Mouse (Mus musculus): Measurements from ENCODE around the gene Kctd12.

Gene Kctd12

DNA sequence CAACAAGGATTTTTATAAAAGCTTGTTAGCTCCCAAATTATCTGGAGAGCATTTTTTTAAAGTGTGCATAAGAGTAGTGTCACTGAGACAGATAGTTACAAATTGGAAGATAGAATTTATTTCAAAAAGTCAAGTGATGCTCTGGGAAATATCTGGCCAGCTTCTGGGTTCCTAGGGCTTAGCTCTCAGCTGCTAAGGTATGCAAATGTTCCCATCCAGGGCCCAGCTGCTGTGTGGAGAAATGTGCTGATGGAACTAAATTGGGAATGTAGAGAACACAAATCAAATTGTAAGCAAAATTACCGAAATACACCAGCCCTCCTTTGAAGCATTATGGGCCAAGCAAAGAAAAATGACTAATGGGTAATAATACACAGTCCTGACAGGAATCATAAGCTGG, 16.6 kb downstream of the Kctd12 start:
- no peak for DNase-seq (ENCODE audit: low read depth, low spot score)

DNA sequence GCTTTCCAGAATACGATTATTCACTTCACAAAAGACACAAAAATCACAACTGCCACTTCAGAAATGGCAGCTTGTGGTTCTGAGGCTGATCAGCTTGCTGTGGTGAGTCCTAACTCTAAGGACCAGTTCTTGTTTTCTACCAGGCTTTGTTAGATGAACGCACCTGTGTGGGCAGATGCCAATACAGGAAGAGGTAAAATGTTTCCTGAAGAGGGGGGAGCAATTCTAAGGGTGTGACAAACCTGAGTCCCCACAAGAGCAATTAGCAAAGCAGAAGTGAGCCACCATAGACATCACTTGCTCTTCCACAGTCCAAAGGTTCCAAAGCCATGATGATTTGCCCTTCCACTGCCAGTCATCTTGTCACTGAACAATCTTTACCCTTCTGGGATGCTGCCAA, 20.4 kb downstream of the Kctd12 start:
- no peak for DNase-seq (ENCODE audit: low read depth, low spot score)

DNA sequence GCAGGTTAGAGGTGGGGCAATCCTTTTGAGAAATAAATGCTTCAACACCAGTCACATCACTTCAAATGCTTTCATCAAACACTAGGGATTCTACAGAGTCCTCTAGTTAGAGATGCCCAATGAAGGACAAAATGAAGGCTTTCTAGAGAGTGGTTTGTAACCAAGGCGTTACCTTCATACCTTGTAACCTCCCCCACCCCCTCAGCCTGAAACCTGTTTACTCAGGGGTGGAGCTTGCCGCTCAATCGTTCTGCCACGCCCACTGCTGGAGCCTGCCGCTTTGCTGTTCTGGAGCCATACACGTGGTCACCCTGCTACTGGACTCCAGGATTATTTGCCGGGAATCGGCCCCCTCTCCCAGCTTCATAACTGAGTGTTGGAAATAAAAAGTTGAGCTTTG, 28.9 kb downstream of the Kctd12 start:
- DNase-seq (ENCODE audit: low read depth, low spot score): no peak

DNA sequence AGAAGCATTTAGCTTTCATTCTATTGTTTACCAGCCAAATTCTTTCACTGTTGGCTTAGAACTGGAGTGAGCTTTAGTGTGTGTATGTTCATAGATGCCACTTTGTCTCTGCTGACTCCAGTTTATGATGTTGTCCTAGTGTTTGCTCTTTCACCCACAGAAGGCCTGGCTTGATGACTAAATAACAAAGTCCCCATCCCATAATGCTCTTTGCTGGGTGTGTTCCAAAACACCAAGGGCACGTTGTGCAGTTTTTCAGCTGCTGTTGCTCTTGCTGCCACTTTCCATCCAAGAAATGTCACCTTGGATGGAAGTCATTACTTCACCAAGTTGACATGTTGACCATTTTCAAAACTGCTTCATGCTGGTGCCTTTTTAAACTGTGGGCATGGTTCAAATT, 30.5 kb downstream of the Kctd12 start:
- DNase-seq (ENCODE audit: low read depth, low spot score): no peak

DNA sequence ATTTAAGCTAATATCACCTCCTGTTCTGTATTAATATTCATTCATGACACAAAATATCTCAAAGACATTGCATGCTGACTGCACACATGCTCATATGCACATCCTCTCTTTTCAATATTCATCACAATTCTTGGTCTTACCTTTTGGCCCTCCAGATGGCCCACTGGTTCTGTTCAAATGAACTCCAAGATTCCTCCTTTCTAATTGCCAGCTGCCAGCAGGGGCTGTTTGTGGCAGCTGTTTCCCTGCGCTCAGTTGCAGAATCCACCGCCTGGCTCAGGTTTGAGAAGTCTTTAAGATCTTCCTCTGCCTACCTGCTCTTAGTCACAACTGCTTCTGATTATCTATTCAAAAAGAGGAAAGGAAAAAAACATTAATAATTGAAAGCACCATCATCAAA, 34.6 kb downstream of the Kctd12 start:
- DNase-seq (ENCODE audit: low read depth, low spot score): no peak

DNA sequence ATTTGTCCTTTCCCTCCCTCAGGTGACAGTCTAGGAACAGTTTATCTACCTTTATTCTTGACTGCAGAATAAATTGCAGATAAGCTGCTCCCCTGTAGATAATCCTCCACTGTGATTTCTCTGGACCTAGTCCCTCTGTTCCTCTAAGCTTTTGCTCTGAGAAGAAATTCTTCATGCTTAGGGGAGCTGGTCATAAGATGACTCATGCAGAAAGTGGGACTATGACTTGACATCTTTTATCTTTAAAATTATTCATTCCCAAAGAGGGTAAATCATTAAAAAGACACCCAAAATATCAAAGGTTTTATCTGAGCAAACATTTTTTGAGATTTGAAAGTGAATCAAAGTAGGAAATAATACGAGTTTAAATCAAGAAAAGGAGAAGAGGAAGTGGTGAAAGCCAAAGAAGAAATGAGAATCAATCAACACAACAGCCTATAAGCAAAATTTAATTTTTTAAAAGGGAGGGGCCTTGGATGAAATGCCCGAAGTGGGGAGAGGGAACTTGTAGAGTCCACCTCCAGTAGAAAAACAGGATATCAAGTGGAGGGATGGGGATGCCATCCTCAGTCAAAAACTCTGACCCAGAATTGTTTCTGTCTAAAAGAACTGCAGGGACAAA, 40.1 kb downstream of the Kctd12 start:
- no peak for DNase-seq (ENCODE audit: low read depth, low spot score)

DNA sequence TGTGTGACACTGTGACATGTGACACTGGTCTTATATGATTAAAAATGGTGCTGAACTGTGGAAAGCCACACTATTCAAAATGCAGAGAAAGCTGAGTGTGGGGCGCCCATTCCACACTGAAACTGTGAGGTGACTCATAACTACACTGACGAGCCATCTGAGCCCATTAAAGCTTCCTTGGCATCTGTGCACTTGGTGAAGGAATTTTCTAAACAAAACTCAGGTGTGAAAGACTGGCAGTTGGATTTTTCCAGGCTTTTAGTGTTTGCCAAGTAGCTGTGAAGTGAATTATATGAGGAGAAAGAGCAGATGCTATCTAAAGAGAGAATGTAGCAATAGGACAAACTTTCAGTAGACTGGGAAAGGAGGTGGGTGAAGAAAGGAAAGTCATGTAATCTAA, 47.6 kb downstream of the Kctd12 start:
- no peak for DNase-seq (ENCODE audit: low read depth, low spot score)

DNA sequence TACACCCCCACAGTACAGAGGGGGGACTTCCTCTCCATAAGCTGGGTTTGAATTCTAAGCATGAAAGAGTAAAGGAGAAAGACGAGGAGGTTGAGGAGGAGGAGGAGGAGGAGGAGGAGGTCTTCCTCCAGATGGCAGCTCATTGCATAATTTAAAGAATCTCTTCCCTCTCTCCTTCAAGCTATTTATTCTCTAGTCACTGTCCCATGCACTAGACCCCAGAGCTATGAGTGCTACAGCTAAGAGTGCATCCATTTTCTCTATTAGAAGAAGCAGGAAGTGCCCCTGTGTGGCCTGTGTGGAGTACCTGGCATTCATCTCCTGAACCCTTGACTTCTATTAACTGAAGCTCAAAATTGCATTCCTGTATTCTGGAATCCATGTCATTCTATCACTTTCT, 51.5 kb downstream of the Kctd12 start:
- DNase-seq (ENCODE audit: low read depth, low spot score): no peak

DNA sequence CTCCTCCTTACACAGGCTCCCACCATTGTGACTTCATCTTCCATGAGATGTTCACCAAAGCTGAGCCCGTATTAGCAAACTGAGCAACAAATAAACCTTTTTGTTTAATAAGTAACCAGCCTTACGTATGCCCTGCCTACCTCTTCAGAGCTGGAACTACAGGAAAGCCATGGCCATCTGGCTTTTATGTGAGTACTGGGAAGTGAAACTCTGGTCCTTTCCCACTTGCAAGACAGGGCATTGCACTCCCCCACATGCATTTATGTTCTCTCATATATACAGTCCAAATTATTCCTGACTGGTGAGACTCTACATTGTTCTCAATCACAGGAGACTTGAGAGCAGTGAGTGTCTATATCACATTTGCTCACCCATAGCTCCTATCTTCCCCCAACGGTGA, 52.9 kb downstream of the Kctd12 start:
- DNase-seq (ENCODE audit: low read depth, low spot score): no peak

DNA sequence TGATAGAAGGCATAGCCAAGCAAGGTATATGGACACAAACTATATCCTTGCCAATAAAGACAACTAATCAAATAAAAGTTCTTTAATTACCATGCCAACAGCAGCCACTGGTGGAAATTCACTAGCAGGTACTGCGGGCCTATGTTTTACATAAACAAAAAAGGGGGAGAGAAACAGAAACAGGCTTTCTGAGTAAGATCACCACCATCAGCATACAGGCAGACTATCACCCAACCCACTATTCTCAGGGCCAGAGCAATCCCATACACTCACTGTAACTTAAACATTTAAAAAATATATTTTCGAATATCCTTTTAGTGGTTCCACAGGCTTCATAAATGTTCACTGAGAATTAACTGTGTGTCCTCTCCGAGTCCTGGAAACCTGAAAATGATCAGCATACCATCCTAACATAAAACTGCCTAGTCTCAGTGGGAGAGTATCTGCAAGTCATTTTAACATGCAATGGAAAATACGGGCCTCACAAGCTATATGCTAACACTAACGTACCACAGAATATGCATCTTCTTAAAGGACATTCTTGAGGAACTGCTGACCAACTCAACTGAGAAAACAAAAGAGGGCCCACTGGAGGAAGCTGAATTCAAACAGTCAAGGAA, 54.5 kb downstream of the Kctd12 start:
- no peak for DNase-seq (ENCODE audit: low read depth, low spot score)
